Mouse (Mus musculus) 416B (cell line): ENCODE measurements around the gene Txndc2.

Source experiments
- DNase-seq: peaks from one replicate; pipeline ENCODE4 v3.0.0; 2011; ENCODE audit warnings: low read depth

Gene Txndc2

GRCm38 (mm10) chr17:65612391-65613141 lies 29.4 kb downstream of the Txndc2 start:
- peak; percentile 24 for DNase-seq

GRCm38 (mm10) chr17:65611721-65612120 lies 30.2 kb downstream of the Txndc2 start:
- DNase-seq, result peak; percentile 55

GRCm38 (mm10) chr17:65608743-65609142 lies 33.2 kb downstream of the Txndc2 start:
- DNase-seq, result peak; percentile 96

- no peak for DNase-seq
These were observed 33.7 kb downstream of the Txndc2 start for GRCm38 (mm10) chr17:65608312-65608687.

- DNase-seq, result peak; percentile 40
These were observed 34.2 kb downstream of the Txndc2 start for GRCm38 (mm10) chr17:65607574-65608311.

- DNase-seq, result peak; percentile 32
These were observed 36.0 kb downstream of the Txndc2 start for GRCm38 (mm10) chr17:65606014-65606413.

- DNase-seq, result peak; percentile 59
These were observed 37.1 kb downstream of the Txndc2 start for GRCm38 (mm10) chr17:65604892-65605291.

DNA sequence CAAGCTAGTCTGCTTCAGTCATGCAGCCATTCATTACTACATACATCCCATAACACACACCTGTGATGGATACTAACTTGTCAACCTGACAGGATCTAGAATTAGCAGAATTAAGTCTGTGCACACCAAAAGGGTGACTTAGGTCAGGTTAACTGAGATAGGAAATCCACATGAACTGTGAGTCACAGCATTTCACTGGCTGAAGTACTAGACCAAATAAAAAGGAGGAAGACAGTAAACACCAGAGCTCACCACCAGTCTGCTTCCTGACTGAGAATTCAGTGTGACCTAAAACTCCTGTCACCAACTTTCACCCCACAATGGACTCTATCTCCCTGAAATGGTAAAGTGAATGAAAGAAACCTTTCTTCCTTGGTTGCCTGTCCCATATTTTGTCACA lies 37.7 kb downstream of the Txndc2 start:
- DNase-seq, result peak; percentile 84

GRCm38 (mm10) chr17:65597857-65598486 lies 44.0 kb downstream of the Txndc2 start:
- DNase-seq, result no peak

DNA sequence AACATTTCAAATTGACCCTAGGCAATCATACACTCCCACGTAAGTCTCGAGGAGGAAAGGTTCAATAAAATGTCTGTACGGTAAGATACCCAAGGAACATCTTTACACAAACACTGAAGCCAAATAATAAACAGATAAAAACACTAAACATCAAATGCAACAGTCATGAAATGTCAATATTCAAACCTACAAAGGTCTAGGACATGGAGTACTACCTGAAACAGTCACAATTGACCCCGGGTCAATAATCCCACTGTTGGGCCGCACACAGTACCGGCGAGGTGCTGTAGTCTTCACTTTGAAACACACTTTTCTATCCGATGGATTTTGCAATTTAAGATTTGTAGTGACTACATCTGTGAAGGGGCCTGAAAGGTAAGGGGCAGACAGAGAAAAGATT lies 47.3 kb downstream of the Txndc2 start:
- no peak for DNase-seq
